Mouse (Mus musculus) MEL (cell line): ENCODE data around the gene Dnajb5. TPM values are rescaled to one million over a fixed set of nuclear protein-coding genes. Genes with fewer than 3 reads are reported as not detected.

ENCODE experiments used
- DNase-seq: peaks from one replicate; pipeline ENCODE4 v3.0.0; 2011; ENCODE audit warnings: low read depth, low spot score
- H3K27ac ChIP-seq: 2 replicates; pipeline ENCODE4 v1.5.1; 2012; ENCODE audit warnings: low read depth, mild to moderate bottlenecking, control low read depth, low read length, moderate library complexity; ENCODE audit not compliant: control insufficient read depth
- H3K27me3 ChIP-seq, 2 experiments: fragments of 150-350 bp in 1 of 2; sonication (generic) in 1 of 2; 2 replicates each; pipeline ENCODE4 v1.6.1; 2012; ENCODE audit warnings: low read length in 2 of 2, mild to moderate bottlenecking in 2 of 2, improper control_type of control experiment in 1 of 2, moderate library complexity in 1 of 2; ENCODE audit not compliant: insufficient read depth in 2 of 2, control insufficient read depth in 1 of 2
- H3K36me3 ChIP-seq, 2 experiments: 2 replicates each; pipeline ENCODE4 v1.6.1; 2012 to 2014; ENCODE audit warnings: low read length in 2 of 2, improper control_type of control experiment in 1 of 2, inconsistent platforms in 1 of 2, mild to moderate bottlenecking in 1 of 2; ENCODE audit not compliant: insufficient read depth in 2 of 2, control insufficient read depth in 1 of 2
- H3K4me1 ChIP-seq, 2 experiments: fragments of 150-350 bp in 1 of 2; sonication (generic) in 1 of 2; 2 replicates each; pipeline ENCODE4 v1.6.1; 2012; ENCODE audit warnings: low read length in 2 of 2, improper control_type of control experiment in 1 of 2, mild to moderate bottlenecking in 1 of 2; ENCODE audit not compliant: insufficient read depth in 2 of 2, control insufficient read depth in 1 of 2
- H3K4me3 ChIP-seq, 2 experiments: fragments of 150-350 bp in 1 of 2; sonication (generic) in 1 of 2; 2 replicates each; pipeline ENCODE4 v1.5.1; 2012; ENCODE audit warnings: low read depth in 2 of 2, low read length in 2 of 2, mild to moderate bottlenecking in 2 of 2, moderate library complexity in 2 of 2, control low read depth in 1 of 2, improper control_type of control experiment in 1 of 2; ENCODE audit not compliant: control insufficient read depth in 1 of 2, insufficient read depth in 1 of 2
- H3K79me2 ChIP-seq: 2 replicates; pipeline ENCODE4 v1.6.1; 2012; ENCODE audit warnings: mild to moderate bottlenecking, low read length, moderate library complexity; ENCODE audit not compliant: control insufficient read depth, poor library complexity, insufficient read depth
- H3K9ac ChIP-seq: 2 replicates; pipeline ENCODE4 v1.6.1; 2012; ENCODE audit warnings: low read depth, mild to moderate bottlenecking, control low read depth, low read length, moderate library complexity; ENCODE audit not compliant: control insufficient read depth, poor library complexity, severe bottlenecking
- H3K9me3 ChIP-seq: fragments of 150-350 bp; sonication (generic); replicated peaks from 2 replicates; pipeline ENCODE4 v1.6.1; 2012; ENCODE audit warnings: mild to moderate bottlenecking, low read length, improper control_type of control experiment, moderate library complexity; ENCODE audit not compliant: insufficient read depth
- CHD1 ChIP-seq: IDR thresholded peaks from 2 replicates; pipeline ENCODE4 v1.6.1; 2012; ENCODE audit warnings: low read depth, mild to moderate bottlenecking, inconsistent platforms, low read length, improper control_type of control experiment
- CTCF ChIP-seq, 3 experiments: IDR thresholded peaks in 2 of 3; conservative IDR thresholded peaks in 1 of 3; 2 replicates each; pipeline ENCODE4 v1.5.1; 2011 to 2012; ENCODE audit warnings: low read length in 3 of 3, low read depth in 2 of 3, mild to moderate bottlenecking in 2 of 3, improper control_type of control experiment in 1 of 3, inconsistent platforms in 1 of 3, mixed read lengths in 1 of 3, moderate library complexity in 1 of 3; ENCODE audit not compliant: control insufficient read depth in 1 of 3, insufficient read depth in 1 of 3, poor library complexity in 1 of 3, severe bottlenecking in 1 of 3
- E2F4 ChIP-seq: IDR thresholded peaks from 2 replicates; pipeline ENCODE4 v1.6.1; 2011; ENCODE audit warnings: low read depth, low read length, improper control_type of control experiment, borderline replicate concordance
- ELF1 ChIP-seq: IDR thresholded peaks from 2 replicates; pipeline ENCODE4 v1.6.1; 2014; ENCODE audit warnings: low read depth, mild to moderate bottlenecking, inconsistent platforms, low read length, improper control_type of control experiment, moderate library complexity
- ETS1 ChIP-seq: IDR thresholded peaks from 2 replicates; pipeline ENCODE4 v1.6.1; 2012; ENCODE audit warnings: low read depth, mild to moderate bottlenecking, inconsistent platforms, low read length, improper control_type of control experiment, moderate library complexity
- GABPA ChIP-seq: IDR thresholded peaks from 2 replicates; pipeline ENCODE4 v1.6.1; 2012; ENCODE audit warnings: low read depth, mild to moderate bottlenecking, inconsistent platforms, low read length, improper control_type of control experiment, moderate library complexity
- HCFC1 ChIP-seq: IDR thresholded peaks from 2 replicates; pipeline ENCODE4 v1.6.1; 2012; ENCODE audit warnings: low read depth, mild to moderate bottlenecking, inconsistent platforms, low read length, improper control_type of control experiment, moderate library complexity
- JUND ChIP-seq: IDR thresholded peaks from 2 replicates; pipeline ENCODE4 v1.6.1; 2011; ENCODE audit warnings: low read depth, mild to moderate bottlenecking, improper control_type of control experiment, low read length
- MAFK ChIP-seq: IDR thresholded peaks from 2 replicates; pipeline ENCODE4 v1.6.1; 2011; ENCODE audit warnings: low read depth, mild to moderate bottlenecking, low read length, improper control_type of control experiment, borderline replicate concordance
- MYC ChIP-seq: IDR thresholded peaks from 2 replicates; pipeline ENCODE4 v1.6.1; 2011; ENCODE audit warnings: low read depth, mild to moderate bottlenecking, low read length, improper control_type of control experiment, moderate library complexity
- NRF1 ChIP-seq: IDR thresholded peaks from 2 replicates; pipeline ENCODE4 v1.6.1; 2014; ENCODE audit warnings: low read depth, mild to moderate bottlenecking, inconsistent platforms, low read length, improper control_type of control experiment, moderate library complexity; ENCODE audit not compliant: poor library complexity, insufficient read depth, severe bottlenecking
- POLR2A ChIP-seq, 2 experiments: IDR thresholded peaks; 2 replicates each; pipeline ENCODE4 v1.6.1; 2011 to 2012; ENCODE audit warnings: low read length in 2 of 2, mild to moderate bottlenecking in 2 of 2, control low read depth in 1 of 2, improper control_type of control experiment in 1 of 2, low read depth in 1 of 2, moderate library complexity in 1 of 2; ENCODE audit not compliant: control insufficient read depth in 1 of 2, insufficient read depth in 1 of 2, poor library complexity in 1 of 2
- RAD21 ChIP-seq: IDR thresholded peaks from 2 replicates; pipeline ENCODE4 v1.6.1; 2011; ENCODE audit warnings: mild to moderate bottlenecking, low read depth, low read length, improper control_type of control experiment
- RCOR1 ChIP-seq: IDR thresholded peaks from 2 replicates; pipeline ENCODE4 v1.6.1; 2012; ENCODE audit warnings: low read depth, mild to moderate bottlenecking, inconsistent platforms, low read length, improper control_type of control experiment
- TAL1 ChIP-seq: IDR thresholded peaks from 2 replicates; pipeline ENCODE4 v1.6.1; 2012; ENCODE audit warnings: mild to moderate bottlenecking, inconsistent platforms, low read length, moderate library complexity, mixed read lengths
- TCF12 ChIP-seq: IDR thresholded peaks from 2 replicates; pipeline ENCODE4 v1.6.1; 2014; ENCODE audit warnings: low read depth, mild to moderate bottlenecking, inconsistent platforms, low read length, improper control_type of control experiment, moderate library complexity
- USF1 ChIP-seq: IDR thresholded peaks from 2 replicates; pipeline ENCODE4 v1.6.1; 2014; ENCODE audit warnings: low read depth, mild to moderate bottlenecking, inconsistent platforms, low read length, improper control_type of control experiment, moderate library complexity
- USF2 ChIP-seq, 2 experiments: IDR thresholded peaks; 2 replicates each; pipeline ENCODE4 v1.6.1; 2011 to 2012; ENCODE audit warnings: improper control_type of control experiment in 2 of 2, low read length in 2 of 2, borderline replicate concordance in 1 of 2, inconsistent platforms in 1 of 2, low read depth in 1 of 2, mild to moderate bottlenecking in 1 of 2; ENCODE audit not compliant: insufficient read depth in 1 of 2
- ZC3H11A ChIP-seq: IDR thresholded peaks from 2 replicates; pipeline ENCODE4 v1.6.1; 2012; ENCODE audit warnings: low read depth, mild to moderate bottlenecking, inconsistent platforms, low read length, improper control_type of control experiment
- ZKSCAN1 ChIP-seq: IDR thresholded peaks from 2 replicates; pipeline ENCODE4 v1.6.1; 2012; ENCODE audit warnings: low read depth, mild to moderate bottlenecking, inconsistent platforms, low read length, improper control_type of control experiment, moderate library complexity
- ZMIZ1 ChIP-seq: IDR thresholded peaks from 2 replicates; pipeline ENCODE4 v1.6.1; 2012; ENCODE audit warnings: low read depth, mild to moderate bottlenecking, inconsistent platforms, low read length, improper control_type of control experiment, moderate library complexity
- polyA plus RNA-seq, 2 experiments: library from polyadenylated mRNA; stranded (reverse) in 1 of 2; unstranded in 1 of 2; fragments of >175 nt in 1 of 2; fragments of >200 nt in 1 of 2; gene quantifications; 2 replicates each; pipeline versions ENCODE4 v1.2.1 to v1.2.4; 2012; ENCODE audit warnings: low replicate concordance in 2 of 2, low read depth in 1 of 2; ENCODE audit not compliant: insufficient read length in 2 of 2, insufficient read depth in 1 of 2, missing spikeins in 1 of 2
- total RNA-seq: library from RNA; depleted of rRNA; stranded (reverse); fragments of 300-350 nt; gene quantifications from 2 replicates; pipeline ENCODE4 v1.2.3, GENCODE M21; 2012

Dnajb5 gene
- total and polyA plus RNA-seq, 3 experiments = 0.73 to 1.8 TPM; not detected in 1

DNA sequence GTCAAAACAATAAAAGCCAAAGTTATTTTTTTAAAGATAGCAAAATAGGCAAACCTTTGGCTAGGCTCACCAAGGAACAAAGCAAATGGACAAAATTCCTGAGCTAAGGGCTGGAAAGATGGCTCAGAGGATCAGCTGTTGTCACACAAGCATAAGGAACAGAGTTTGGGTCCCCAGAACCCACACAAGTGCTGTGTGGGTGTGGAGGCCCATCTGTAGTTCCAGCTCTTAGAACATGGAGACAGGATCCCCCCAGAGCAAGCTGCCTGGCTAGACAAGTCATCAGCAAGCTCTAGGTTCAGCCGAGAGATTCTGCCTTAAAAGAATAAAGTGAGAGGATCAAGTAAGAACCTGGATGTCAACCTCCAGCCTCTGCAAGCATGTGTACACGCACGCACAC is 45.1 kb upstream of the Dnajb5 start:
- Histone ChIP-seq H3K4me3 (no peak overlapping the region), H3K4me1 (no peaks in the 10 kb centered on the region)
- DNase-seq = no peak
- no peak for TF ChIP-seq JUND
- no peak for TF ChIP-seq ZKSCAN1
- no peak for TF ChIP-seq MAFK
- TF ChIP-seq ZMIZ1 = no peak
- no peak for TF ChIP-seq NRF1
- TF ChIP-seq RCOR1 = no peak
- no peak for TF ChIP-seq POLR2A (IDR thresholded peaks at IDR 0.05; ENCODE audit: control insufficient read depth in 1 of 2, insufficient read depth in 1 of 2, low read depth in 1 of 2, low read length in 2 of 2, poor library complexity in 1 of 2)
- no peak for TF ChIP-seq ETS1
- TF ChIP-seq CTCF (IDR thresholded peaks at IDR 0.05 in 2 of 3, conservative IDR thresholded peaks at IDR 0.05 in 1 of 3; ENCODE audit: control insufficient read depth in 1 of 3, insufficient read depth in 1 of 3, low read depth in 2 of 3, low read length in 3 of 3, poor library complexity in 1 of 3, severe bottlenecking in 1 of 3) = no peak
- no peak for TF ChIP-seq USF2 (IDR thresholded peaks at IDR 0.05; ENCODE audit: borderline replicate concordance in 1 of 2, insufficient read depth in 1 of 2, low read depth in 1 of 2, low read length in 2 of 2)
- no peak for TF ChIP-seq MYC
- TF ChIP-seq ZC3H11A = no peak
- no peak for TF ChIP-seq USF1
- TF ChIP-seq ELF1 = no peak
- TF ChIP-seq GABPA = no peak
- no peak for TF ChIP-seq TAL1
- no peak for TF ChIP-seq HCFC1
- no peak for TF ChIP-seq CHD1
- TF ChIP-seq, all 39 proteins: peak for 0
- Histone ChIP-seq H3K79me2 (no peaks in the 10 kb centered on the region), H3K27ac (no peak overlapping the region), H3K36me3 (no peaks in the 10 kb centered on the region), H3K27me3 (peaks cover 2 to 3% of the 10 kb centered on the region in 2 experiments; a peak in 3 of 4 replicates), H3K9ac (no peak overlapping the region), H3K9me3 (no peaks in the 10 kb centered on the region)

DNA sequence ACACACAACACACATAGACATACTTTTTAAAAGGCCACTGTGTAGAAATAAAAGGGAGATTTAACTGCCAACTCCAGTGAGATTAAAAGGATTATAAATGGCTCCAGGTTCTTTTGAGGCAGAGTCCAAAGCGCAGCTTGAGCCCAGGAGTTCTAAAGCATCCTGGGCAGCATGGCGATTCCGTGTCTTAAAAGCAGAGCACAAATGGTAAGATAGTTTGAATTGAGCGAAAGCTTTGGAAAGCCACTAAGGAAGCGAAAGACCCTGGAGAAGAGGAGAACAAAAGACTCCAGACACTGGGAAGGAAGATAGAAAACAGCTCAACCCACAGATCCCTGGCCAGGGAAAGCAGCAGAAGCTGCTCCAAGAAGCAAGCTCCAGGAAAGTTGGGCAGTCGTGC is 44.6 kb upstream of the Dnajb5 start:
- Histone ChIP-seq H3K9ac (no peak overlapping the region), H3K4me3 (no peak overlapping the region), H3K4me1 (no peaks in the 10 kb centered on the region), H3K79me2 (no peaks in the 10 kb centered on the region), H3K27me3 (peaks cover 2 to 3% of the 10 kb centered on the region in 2 experiments; a peak in 3 of 4 replicates), H3K9me3 (no peaks in the 10 kb centered on the region), H3K27ac (no peak overlapping the region), H3K36me3 (no peaks in the 10 kb centered on the region)
- DNase-seq = no peak
- TF ChIP-seq ZKSCAN1 (no peak), TCF12 (no peak), TAL1 (no peak), RAD21 (no peak), ETS1 (no peak), NRF1 (no peak), E2F4 (no peak)
